Comparison of ENCODE assay signal across 12 mouse cellular contexts in the genomic region with DNA sequence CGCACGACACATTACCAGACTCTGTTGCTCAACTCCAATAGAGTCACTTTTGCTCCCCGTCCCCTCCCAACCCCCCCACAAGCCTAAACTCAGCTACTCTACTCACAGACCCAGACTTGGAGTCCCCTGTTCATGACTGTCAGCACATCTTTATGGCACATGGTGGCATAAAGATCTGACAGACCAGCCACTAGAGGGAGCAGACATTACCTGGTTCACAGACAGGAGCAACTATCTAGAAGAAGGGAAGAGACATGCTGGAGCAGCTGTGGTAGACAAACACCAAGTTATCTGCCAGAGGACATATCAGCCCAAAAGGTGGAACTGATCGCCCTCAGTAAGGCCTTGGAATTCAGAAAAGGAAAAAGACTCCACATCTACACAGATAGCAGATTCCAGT. TPM values are rescaled to one million over a fixed set of nuclear protein-coding genes. Genes with fewer than 3 reads are reported as not detected.
DNase-seq lines count a peak whose midpoint lies in the region; ATAC-seq and TF ChIP-seq lines count a peak whose summit lies in the region.
"Had no signal": no experiment of that assay in that cellular context is flagged by ENCODE, and none has a peak within 500 bp of the region (broad histone marks: within the 10 kb centered on the region; RNA-seq: fewer than 3 reads in every experiment).

No protein-coding gene starts in this region.

- peak; percentile 37 for DNase-seq in CD4-positive, CD25-positive, alpha-beta regulatory T cell, adult 2 months (ENCODE audit: low read depth, low spot score)
- no peak for DNase-seq in layer of hippocampus, adult 2 months (ENCODE audit: low spot score in 2 of 2)
- no peak for DNase-seq in layer of hippocampus, postnatal 14 days (ENCODE audit: low spot score in 2 of 2)
- peak; percentile 39 for DNase-seq in kidney, postnatal 10 days
- DNase-seq in B cell, adult 2 months, result no peak
- DNase-seq in heart, adult 9 months (ENCODE audit: low spot score in 2 of 2), result no peak

- H3K4me1 ChIP-seq in ES-Bruce4 (ENCODE audit: control insufficient read depth, insufficient read depth, low read length), result peaks cover under 1% of the 10 kb centered on the region
- H3K4me1 ChIP-seq: embryonic facial prominence, embryonic 12.5 days; heart, embryonic 15.5 days; liver, embryonic 15.5 days; neural tube, embryonic 13.5 days had no signal

- no peak for ATAC-seq in CD4-positive, CD25-positive, alpha-beta regulatory T cell, adult 4 months

- no peaks in the 10 kb centered on the region for H3K9me3 ChIP-seq in ES-Bruce4 (replicated peaks; ENCODE audit: control insufficient read depth, insufficient read depth, low read length, poor library complexity, severe bottlenecking)
- H3K9me3 ChIP-seq: embryonic facial prominence, embryonic 12.5 days; heart, embryonic 15.5 days; liver, embryonic 15.5 days had no signal

- no peak overlapping the region for H3K27ac ChIP-seq in layer of hippocampus, adult 2 months
- no peak overlapping the region for H3K27ac ChIP-seq in ES-Bruce4 (ENCODE audit: insufficient read depth, low read length)
- H3K27ac ChIP-seq: embryonic facial prominence, embryonic 12.5 days; heart, embryonic 15.5 days; liver, embryonic 15.5 days; neural tube, embryonic 13.5 days had no signal

- TF ChIP-seq EP300 in ES-Bruce4 (IDR thresholded peaks at IDR 0.05; ENCODE audit: insufficient read depth, low read depth, low read length), result no peak

- H3K9ac ChIP-seq in ES-Bruce4 (ENCODE audit: low read depth, poor library complexity, severe bottlenecking), result no peak overlapping the region
- H3K9ac ChIP-seq: embryonic facial prominence, embryonic 12.5 days; heart, embryonic 15.5 days; liver, embryonic 15.5 days; neural tube, embryonic 13.5 days had no signal

- no peaks in the 10 kb centered on the region for H3K36me3 ChIP-seq in ES-Bruce4 (ENCODE audit: control insufficient read depth, insufficient read depth, low read length, poor library complexity, severe bottlenecking)
- H3K36me3 ChIP-seq: embryonic facial prominence, embryonic 12.5 days; heart, embryonic 15.5 days; liver, embryonic 15.5 days; neural tube, embryonic 13.5 days had no signal

- TF ChIP-seq POLR2A in ES-Bruce4 (IDR thresholded peaks at IDR 0.05; ENCODE audit: insufficient read depth, low read length), result no peak

- no peaks in the 10 kb centered on the region for H3K27me3 ChIP-seq in ES-Bruce4 (ENCODE audit: control insufficient read depth, insufficient read depth, low read length, poor library complexity, severe bottlenecking)
- H3K27me3 ChIP-seq: embryonic facial prominence, embryonic 12.5 days; heart, embryonic 15.5 days; liver, embryonic 15.5 days; neural tube, embryonic 13.5 days had no signal

- H3K4me3 ChIP-seq in layer of hippocampus, adult 2 months, result no peak overlapping the region
- no peak overlapping the region for H3K4me3 ChIP-seq in ES-Bruce4 (ENCODE audit: low read depth, low read length)
- H3K4me3 ChIP-seq: embryonic facial prominence, embryonic 12.5 days; heart, embryonic 15.5 days; liver, embryonic 15.5 days; neural tube, embryonic 13.5 days had no signal

- peak; percentile 70 for TF ChIP-seq CTCF in layer of hippocampus, adult 2 months (conservative IDR thresholded peaks at IDR 0.05)
- TF ChIP-seq CTCF in ES-Bruce4 (IDR thresholded peaks at IDR 0.05; ENCODE audit: low read depth, low read length), result peak; percentile 16

RNA-seq across cellular contexts. Expression of a gene that starts 6.2 kb away (rescaled TPM):
- not detected for polyA plus RNA-seq in CD4-positive, CD25-positive, alpha-beta regulatory T cell, adult 4 months (2017; shearing (Covaris generic))
- not detected for total RNA-seq in layer of hippocampus, adult 2 months (2021)
- total RNA-seq in layer of hippocampus, postnatal 14 days (2021), result not detected
- not detected in 2 replicates for polyA plus RNA-seq in ES-Bruce4 (2011; ENCODE audit: insufficient read depth, insufficient read length, low read depth, missing spikeins)
- polyA plus RNA-seq: embryonic facial prominence, embryonic 12.5 days; heart, embryonic 15.5 days; neural tube, embryonic 13.5 days had no signal

RNA-seq across cellular contexts. Expression of a gene that starts 16.1 kb away (rescaled TPM):
- not detected for polyA plus RNA-seq in CD4-positive, CD25-positive, alpha-beta regulatory T cell, adult 4 months (2017; shearing (Covaris generic))
- total RNA-seq in layer of hippocampus, adult 2 months (2021), result not detected
- not detected for total RNA-seq in layer of hippocampus, postnatal 14 days (2021)
- not detected in 2 replicates for polyA plus RNA-seq in ES-Bruce4 (2011; ENCODE audit: insufficient read depth, insufficient read length, low read depth, missing spikeins)
- polyA plus RNA-seq: embryonic facial prominence, embryonic 12.5 days; heart, embryonic 15.5 days; neural tube, embryonic 13.5 days had no signal

RNA-seq across cellular contexts. Expression of a gene that starts 22.8 kb away (rescaled TPM):
- not detected for polyA plus RNA-seq in CD4-positive, CD25-positive, alpha-beta regulatory T cell, adult 4 months (2017; shearing (Covaris generic))
- not detected for total RNA-seq in layer of hippocampus, adult 2 months (2021)
- not detected for total RNA-seq in layer of hippocampus, postnatal 14 days (2021)
- polyA plus RNA-seq in ES-Bruce4 (2011; ENCODE audit: insufficient read depth, insufficient read length, low read depth, missing spikeins), result not detected in 2 replicates
- polyA plus RNA-seq: embryonic facial prominence, embryonic 12.5 days; heart, embryonic 15.5 days; neural tube, embryonic 13.5 days had no signal

RNA-seq across cellular contexts. Expression of a gene that starts 25.8 kb away (rescaled TPM):
- not detected for polyA plus RNA-seq in CD4-positive, CD25-positive, alpha-beta regulatory T cell, adult 4 months (2017; shearing (Covaris generic))
- total RNA-seq in layer of hippocampus, adult 2 months (2021), result under 1 TPM in 1 of 2 experiments, not detected in 1; 0.12 TPM
- total RNA-seq in layer of hippocampus, postnatal 14 days (2021), result under 1 TPM in 1 of 2 experiments, not detected in 1; 0.12 TPM
- not detected in 2 replicates for polyA plus RNA-seq in ES-Bruce4 (2011; ENCODE audit: insufficient read depth, insufficient read length, low read depth, missing spikeins)
- polyA plus RNA-seq: embryonic facial prominence, embryonic 12.5 days; heart, embryonic 15.5 days; liver, embryonic 15.5 days; neural tube, embryonic 13.5 days had no signal

Comparison
In these comparisons a context has a peak if more than half of its experiments do, and no peak if none do; other contexts are left out.
1. DNase-seq: peak in CD4-positive, CD25-positive, alpha-beta regulatory T cell, adult 2 months (single experiment) and kidney, postnatal 10 days (single experiment); none in layer of hippocampus, adult 2 months (0 of 2), layer of hippocampus, postnatal 14 days (0 of 2), B cell, adult 2 months (0 of 2) and heart, adult 9 months (0 of 2).